Mouse (Mus musculus) neural tube, embryonic 11.5 days (tissue): ENCODE measurements around the gene 9930111J21Rik2. TPM values are rescaled to one million over a fixed set of nuclear protein-coding genes. Genes with fewer than 3 reads are reported as not detected.
"Not testable (repeated sequence)": the region's sequence is repeated elsewhere in the genome, so short reads cannot be mapped to it uniquely, and the experiment has no call there.

ENCODE experiments used
- ATAC-seq: fragments of 200-750 bp; cut with Nextera tagmentation; 2 replicates; pipeline ENCODE4 v1.8.0; 2017; ENCODE audit warnings: moderate number of reproducible peaks, mild to moderate bottlenecking, moderate TSS enrichment, moderate library complexity; ENCODE audit not compliant: insufficient read depth, low FRiP score, low TSS enrichment
- DNase-seq: peaks from one replicate; pipeline ENCODE4 v3.0.0-alpha.2; 2015; ENCODE audit warnings: low spot score
- H3K27ac ChIP-seq: fragments of 300-500 bp; sonication (generic); 2 replicates; pipeline ENCODE4 v1.5.1; 2014; ENCODE audit warnings: low read depth, mild to moderate bottlenecking, low read length
- H3K27me3 ChIP-seq: fragments of 300-500 bp; sonication (generic); 2 replicates; pipeline ENCODE4 v1.6.1; 2014; ENCODE audit warnings: mild to moderate bottlenecking, low read length, mixed read lengths; ENCODE audit not compliant: control insufficient read depth, insufficient read depth
- H3K36me3 ChIP-seq: fragments of 300-500 bp; sonication (generic); 2 replicates; pipeline ENCODE4 v1.6.1; 2014; ENCODE audit warnings: mild to moderate bottlenecking, low read length, moderate library complexity, mixed read lengths; ENCODE audit not compliant: control insufficient read depth, insufficient read depth
- H3K4me1 ChIP-seq: fragments of 300-500 bp; sonication (generic); 2 replicates; pipeline ENCODE4 v1.6.1; 2014; ENCODE audit warnings: low read length, mixed read lengths; ENCODE audit not compliant: control insufficient read depth, insufficient read depth
- H3K4me2 ChIP-seq: fragments of 300-500 bp; sonication (generic); 2 replicates; pipeline ENCODE4 v1.6.1; 2014; ENCODE audit warnings: low read depth, mild to moderate bottlenecking, moderate library complexity
- H3K4me3 ChIP-seq: fragments of 300-500 bp; sonication (generic); 2 replicates; pipeline ENCODE4 v1.5.1; 2014; ENCODE audit warnings: low read depth, low read length
- H3K9ac ChIP-seq: fragments of 300-500 bp; sonication (generic); 2 replicates; pipeline ENCODE4 v1.6.1; 2014; ENCODE audit warnings: mild to moderate bottlenecking, low read length
- H3K9me3 ChIP-seq: fragments of 300-500 bp; sonication (generic); 2 replicates; pipeline ENCODE4 v1.6.1; 2016; ENCODE audit warnings: low read length; ENCODE audit not compliant: control insufficient read depth
- WGBS: fragments of 180-500 bp; shearing (Covaris S2); extraction: QIAGEN DNeasy Blood & Tissue Kit; methylation state at CpG from one replicate; pipeline ENCODE4 v1.1.7; 2014; 5-methylcytosine and 5-hydroxymethylcytosine counted together
- polyA plus RNA-seq: library from polyadenylated mRNA; unstranded; fragments of >200 nt; fragmentation: Nextera tagmentation; extraction: Ambion mirVana; gene quantifications from 2 replicates; pipeline ENCODE4 v1.2.1, GENCODE M21; 2014

Gene 9930111J21Rik2
- 0.09 and 0.27 TPM in 2 replicates for polyA plus RNA-seq

- not testable (repeated sequence) for H3K27me3 ChIP-seq, DNase-seq, H3K4me1 ChIP-seq, H3K9ac ChIP-seq, H3K9me3 ChIP-seq, H3K4me3 ChIP-seq, H3K36me3 ChIP-seq, ATAC-seq, H3K4me2 ChIP-seq, H3K27ac ChIP-seq
- WGBS: 100% methylated on average over 1 of the region's 6 CpGs
Observed at GRCm38 (mm10) chr11:49051093-49051891, at the start of gene 9930111J21Rik2. Gene 9930111J21Rik2, minus strand, starts transcription at chr11:49051242.

GRCm38 (mm10) chr11:49100409-49100808 lies 49.4 kb upstream of the 9930111J21Rik2 start:
- Histone ChIP-seq H3K4me3 (no peak overlapping the region), H3K4me2 (no peak overlapping the region), H3K4me1 (no peaks in the 10 kb centered on the region), H3K27ac (no peak overlapping the region), H3K9ac (no peak overlapping the region), H3K9me3 (no peaks in the 10 kb centered on the region), H3K36me3 (no peaks in the 10 kb centered on the region), H3K27me3 (no peaks in the 10 kb centered on the region)
- ATAC-seq (no peak), DNase-seq (no peak)
- 86% methylated on average over 3 of the region's 3 CpGs for WGBS

DNA sequence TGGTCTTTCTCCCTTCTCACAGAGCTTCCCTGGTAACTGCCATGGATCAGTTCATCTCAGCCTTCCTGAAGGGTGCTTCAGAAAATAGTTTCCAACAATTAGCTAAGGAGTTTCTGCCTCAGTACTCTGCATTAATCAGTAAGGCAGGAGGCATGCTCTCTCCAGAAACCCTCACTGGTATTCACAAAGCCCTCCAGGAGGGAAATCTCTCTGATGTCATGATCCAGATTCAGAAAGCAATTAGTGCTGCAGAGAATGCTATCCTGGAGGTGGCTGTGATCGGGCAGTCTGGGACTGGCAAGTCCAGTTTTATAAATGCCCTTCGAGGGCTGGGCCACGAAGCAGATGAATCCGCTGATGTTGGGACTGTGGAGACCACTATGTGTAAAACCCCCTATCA lies 44.3 kb upstream of the 9930111J21Rik2 start:
- WGBS: 93% methylated on average over 4 of the region's 4 CpGs

GRCm38 (mm10) chr11:49093861-49094660 lies 43.0 kb upstream of the 9930111J21Rik2 start:
- WGBS: 91% methylated on average over 6 of the region's 6 CpGs
- Histone ChIP-seq H3K4me3 (no peak overlapping the region), H3K4me1 (no peaks in the 10 kb centered on the region), H3K9ac (no peak overlapping the region), H3K27ac (no peak overlapping the region), H3K9me3 (no peaks in the 10 kb centered on the region), H3K27me3 (no peaks in the 10 kb centered on the region), H3K36me3 (no peaks in the 10 kb centered on the region), H3K4me2 (no peak overlapping the region)
- DNase-seq: no peak
- ATAC-seq: no peak

More for the DNA sequence above, 44.3 kb upstream of the 9930111J21Rik2 start:
- Histone ChIP-seq H3K4me1 (no peaks in the 10 kb centered on the region), H3K27me3 (no peaks in the 10 kb centered on the region), H3K9ac (no peak overlapping the region), H3K9me3 (no peaks in the 10 kb centered on the region), H3K36me3 (no peaks in the 10 kb centered on the region), H3K4me2 (no peak overlapping the region), H3K4me3 (no peak overlapping the region), H3K27ac (no peak overlapping the region)
- ATAC-seq: no peak
- DNase-seq: no peak

GRCm38 (mm10) chr11:49092786-49093185 lies 41.7 kb upstream of the 9930111J21Rik2 start:
- Histone ChIP-seq H3K27ac (no peak overlapping the region), H3K27me3 (no peaks in the 10 kb centered on the region), H3K4me3 (no peak overlapping the region), H3K4me2 (no peak overlapping the region), H3K36me3 (no peaks in the 10 kb centered on the region), H3K9ac (no peak overlapping the region), H3K4me1 (no peaks in the 10 kb centered on the region), H3K9me3 (no peaks in the 10 kb centered on the region)
- DNase-seq (no peak), ATAC-seq (no peak)
- 91% methylated on average over 2 of the region's 2 CpGs for WGBS

GRCm38 (mm10) chr11:49092053-49092586 lies 41.1 kb upstream of the 9930111J21Rik2 start:
- no peak overlapping the region for H3K4me2 ChIP-seq
- no peak for DNase-seq
- H3K9ac ChIP-seq: no peak overlapping the region
- no peaks in the 10 kb centered on the region for H3K4me1 ChIP-seq
- H3K36me3 ChIP-seq: no peaks in the 10 kb centered on the region
- H3K9me3 ChIP-seq: no peaks in the 10 kb centered on the region
- H3K27me3 ChIP-seq: no peaks in the 10 kb centered on the region
- ATAC-seq: no peak
- WGBS: 94% methylated on average over 1 of the region's 1 CpGs
- no peak overlapping the region for H3K4me3 ChIP-seq
- H3K27ac ChIP-seq: no peak overlapping the region

DNA sequence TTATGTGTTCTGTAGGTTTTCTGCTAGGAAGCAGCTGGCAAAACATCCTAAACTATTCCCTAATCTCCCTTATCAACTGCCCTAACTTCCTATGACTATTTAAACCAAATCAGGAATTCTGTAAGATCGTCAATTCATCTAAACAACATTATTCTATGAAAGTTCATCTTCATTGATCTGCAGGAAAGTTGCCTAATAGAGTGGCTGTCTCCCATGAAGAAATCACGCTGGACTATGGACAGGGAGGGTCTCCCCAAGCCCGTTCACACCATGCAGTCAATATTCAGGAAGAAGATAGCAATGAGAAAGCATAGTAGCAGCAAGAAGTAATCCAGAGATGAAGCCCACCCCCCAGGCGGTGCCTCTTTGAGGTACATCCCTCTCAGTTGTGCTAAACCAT lies 40.1 kb upstream of the 9930111J21Rik2 start:
- Histone ChIP-seq H3K27me3 (no peaks in the 10 kb centered on the region), H3K4me1 (no peaks in the 10 kb centered on the region), H3K9ac (no peak overlapping the region), H3K36me3 (no peaks in the 10 kb centered on the region), H3K4me2 (no peak overlapping the region), H3K4me3 (no peak overlapping the region), H3K27ac (no peak overlapping the region), H3K9me3 (no peaks in the 10 kb centered on the region)
- ATAC-seq (no peak), DNase-seq (no peak)
- 85% methylated on average over 4 of the region's 4 CpGs for WGBS

GRCm38 (mm10) chr11:49090551-49090950 lies 39.5 kb upstream of the 9930111J21Rik2 start:
- H3K4me1 ChIP-seq: no peaks in the 10 kb centered on the region
- H3K27me3 ChIP-seq: no peaks in the 10 kb centered on the region
- H3K36me3 ChIP-seq: no peaks in the 10 kb centered on the region
- H3K4me3 ChIP-seq: no peak overlapping the region
- ATAC-seq (no peak), DNase-seq (no peak)
- no peak overlapping the region for H3K9ac ChIP-seq
- H3K27ac ChIP-seq: no peak overlapping the region
- H3K9me3 ChIP-seq: no peaks in the 10 kb centered on the region
- 94% methylated on average over 5 of the region's 5 CpGs for WGBS
- H3K4me2 ChIP-seq: no peak overlapping the region
